ENCODE assay signal across 8 mouse cellular contexts in genomic region chr9:121997010-121997409, GRCm38 (mm10). TPM values are rescaled to one million over a fixed set of nuclear protein-coding genes. Genes with fewer than 3 reads are reported as not detected.
DNase-seq lines count a peak whose midpoint lies in the region; ATAC-seq and TF ChIP-seq lines count a peak whose summit lies in the region.

Gene Pomgnt2 (minus strand): TSS chr9:121997110.

- H3K36me3 ChIP-seq in embryonic facial prominence, embryonic 10.5 days (replicated peaks): peaks cover 5% of the 10 kb centered on the region; the same call in 1 of the 2 replicates
- no peaks in the 10 kb centered on the region for H3K36me3 ChIP-seq in hindbrain, embryonic 11.5 days (ENCODE audit: control insufficient read depth, insufficient read depth, low read length)
- no peaks in the 10 kb centered on the region for H3K36me3 ChIP-seq in liver, embryonic 14.5 days (replicated peaks; ENCODE audit: control insufficient read depth, insufficient read depth, low read depth)

- H3K27me3 ChIP-seq in embryonic facial prominence, embryonic 10.5 days (replicated peaks; ENCODE audit: low read depth, poor library complexity, severe bottlenecking): peaks cover 4% of the 10 kb centered on the region; the same call in 1 of the 2 replicates
- H3K27me3 ChIP-seq in hindbrain, embryonic 11.5 days (ENCODE audit: control insufficient read depth, insufficient read depth, low read length): no peaks in the 10 kb centered on the region
- peaks cover 5% of the 10 kb centered on the region; the same call in 1 of the 2 replicates for H3K27me3 ChIP-seq in liver, embryonic 14.5 days (ENCODE audit: control insufficient read depth, insufficient read depth, low read length)

- H3K27ac ChIP-seq in layer of hippocampus, adult 2 months: 0 out of 2 replicates have a peak within 1 kb of the TSS, but pooled peaks have one; percentile 90
- H3K27ac ChIP-seq in embryonic facial prominence, embryonic 10.5 days (replicated peaks): no peak within 1 kb of the TSS
- H3K27ac ChIP-seq in hindbrain, embryonic 11.5 days (ENCODE audit: low read depth, low read length): no peak within 1 kb of the TSS
- no peak within 1 kb of the TSS for H3K27ac ChIP-seq in liver, embryonic 14.5 days

- H3K9ac ChIP-seq in hindbrain, embryonic 11.5 days (ENCODE audit: low read depth, low read length): no peak within 1 kb of the TSS
- no peak within 1 kb of the TSS for H3K9ac ChIP-seq in liver, embryonic 14.5 days (replicated peaks)

- peak within 1 kb of the TSS; percentile 74 for H3K4me3 ChIP-seq in layer of hippocampus, adult 2 months
- peak within 1 kb of the TSS; percentile 84 for H3K4me3 ChIP-seq in embryonic facial prominence, embryonic 10.5 days
- peak within 1 kb of the TSS; percentile 84 for H3K4me3 ChIP-seq in hindbrain, embryonic 11.5 days (ENCODE audit: low read depth, low read length)
- H3K4me3 ChIP-seq in liver, embryonic 14.5 days (ENCODE audit: insufficient read depth in 1 of 2, low read depth in 2 of 2, low read length in 2 of 2): peak within 1 kb of the TSS in 1 of 2 experiments; percentile 59; a peak in 2 of 4 replicates

- peaks cover 18% of the 10 kb centered on the region for H3K4me1 ChIP-seq in embryonic facial prominence, embryonic 10.5 days
- 0 out of 2 replicates have a peak, but pooled peaks cover 2% of the 10 kb centered on the region for H3K4me1 ChIP-seq in hindbrain, embryonic 11.5 days (replicated peaks; ENCODE audit: control insufficient read depth, insufficient read depth, low read length)
- H3K4me1 ChIP-seq in liver, embryonic 14.5 days (replicated peaks; ENCODE audit: control insufficient read depth in 2 of 2, insufficient read depth in 2 of 2, low read length in 1 of 2): 0 out of 4 replicates have a peak, but pooled peaks cover 0 to 2% of the 10 kb centered on the region in 2 experiments

- no peak for DNase-seq in layer of hippocampus, adult 2 months (ENCODE audit: low spot score in 2 of 2)
- no peak for DNase-seq in layer of hippocampus, adult 11-12 months (ENCODE audit: low spot score)
- no peak for DNase-seq in embryonic facial prominence, embryonic 10.5 days (ENCODE audit: low spot score)
- no peak for DNase-seq in hindbrain, embryonic 11.5 days (ENCODE audit: low spot score)
- no peak for DNase-seq in liver, embryonic 14.5 days (ENCODE audit: low read depth in 3 of 3, low spot score in 3 of 3)
- no peak for DNase-seq in urinary bladder, postnatal 36 days (ENCODE audit: low spot score in 2 of 2)
- DNase-seq in spleen, postnatal 36 days (ENCODE audit: low spot score in 2 of 2): no peak

- H3K9me3 ChIP-seq in embryonic facial prominence, embryonic 10.5 days: 0 out of 2 replicates have a peak, but pooled peaks cover 5% of the 10 kb centered on the region
- H3K9me3 ChIP-seq in hindbrain, embryonic 11.5 days (ENCODE audit: control insufficient read depth, low read length): no peaks in the 10 kb centered on the region
- H3K9me3 ChIP-seq in liver, embryonic 14.5 days (ENCODE audit: control insufficient read depth, low read length): no peaks in the 10 kb centered on the region

- TF ChIP-seq CTCF in layer of hippocampus, adult 2 months (conservative IDR thresholded peaks at IDR 0.05): no peak
- TF ChIP-seq CTCF in liver, embryonic 14.5 days (IDR thresholded peaks at IDR 0.05; ENCODE audit: low read depth): no peak

- ATAC-seq in hindbrain, embryonic 11.5 days (ENCODE audit: low FRiP score): no peak
- ATAC-seq in liver, embryonic 14.5 days (ENCODE audit: insufficient read depth): no peak
- ATAC-seq in cerebellum, adult (ENCODE audit: insufficient number of reproducible peaks, low FRiP score, low TSS enrichment): no peak

- no peak for TF ChIP-seq EP300 in liver, embryonic 14.5 days (IDR thresholded peaks at IDR 0.05; ENCODE audit: low read depth)

- no peak within 1 kb of the TSS; the same call in 1 of the 2 replicates for H3K4me2 ChIP-seq in hindbrain, embryonic 11.5 days (replicated peaks; ENCODE audit: low read depth, low read length)
- H3K4me2 ChIP-seq in liver, embryonic 14.5 days (ENCODE audit: low read depth): peak within 1 kb of the TSS; percentile 63

RNA-seq across cellular contexts. Expression of gene Pomgnt2, which starts in this region (rescaled TPM):
- 10 to 100 TPM; 41.4 to 41.7 TPM for total RNA-seq in layer of hippocampus, adult 2 months (2021)
- 13.5 and 13.9 TPM in 2 replicates for polyA plus RNA-seq in embryonic facial prominence, embryonic 10.5 days (2016; fragmentation: Nextera tagmentation; extraction: Ambion mirVana)
- polyA plus RNA-seq in hindbrain, embryonic 11.5 days (2014; fragmentation: Nextera tagmentation; extraction: Ambion mirVana): 8.8 and 9.6 TPM in 2 replicates
- 1.9 and 2.0 TPM in 2 replicates for polyA plus RNA-seq in liver, embryonic 14.5 days (2012; rRNA removed)
- polyA plus RNA-seq in liver, embryonic 14.5 days (2014; fragmentation: Nextera tagmentation; extraction: Ambion mirVana): 1.7 and 2.2 TPM in 2 replicates
